11 mouse cellular contexts compared by ENCODE assay signal in genomic region chr8:111403391-111403790, GRCm38 (mm10). TPM values are rescaled to one million over a fixed set of nuclear protein-coding genes. Genes with fewer than 3 reads are reported as not detected.
A peak's percentile ranks its signal among the peaks of the same experiment; 100 is the strongest.
DNase-seq lines count a peak whose midpoint lies in the region; ATAC-seq and TF ChIP-seq lines count a peak whose summit lies in the region.
"Had no signal": no experiment of that assay in that cellular context is flagged by ENCODE, and none has a peak within 500 bp of the region (broad histone marks: within the 10 kb centered on the region; RNA-seq: fewer than 3 reads in every experiment).

No protein-coding gene starts in this region.

- no peaks in the 10 kb centered on the region for H3K36me3 ChIP-seq in intestine, embryonic 16.5 days (ENCODE audit: control insufficient read depth, insufficient read depth, low read length)
- H3K36me3 ChIP-seq: heart, embryonic 15.5 days; stomach, embryonic 15.5 days had no signal

- no peaks in the 10 kb centered on the region for H3K4me1 ChIP-seq in intestine, embryonic 16.5 days (ENCODE audit: control insufficient read depth, insufficient read depth, low read length)
- H3K4me1 ChIP-seq: heart, embryonic 15.5 days; stomach, embryonic 15.5 days had no signal

- POLR2A ChIA-PET in Patski (lab: Charles Lee), result no interaction called here

- no peak overlapping the region for H3K4me2 ChIP-seq in intestine, embryonic 16.5 days (ENCODE audit: low read depth, low read length)
- H3K4me2 ChIP-seq: heart, embryonic 15.5 days; stomach, embryonic 15.5 days had no signal

- in situ Hi-C loops in Patski (cut with MboI; ENCODE audit: low pct_unique_long_range_greater_than_20kb), result no loop called here

- CTCF ChIA-PET in Patski (lab: Charles Lee), result interaction anchor here (1.1 to 1.3 kb wide), 4 partner anchors 10 to 17 kb away, joined by 3 to 4 read pairs (median 3); partner anchors contain the start of gene Fa2h

- H3K9me3 ChIP-seq in intestine, embryonic 16.5 days (ENCODE audit: control insufficient read depth, low read length), result no peaks in the 10 kb centered on the region
- H3K9me3 ChIP-seq: heart, embryonic 15.5 days; stomach, embryonic 15.5 days had no signal

- no peak overlapping the region for H3K9ac ChIP-seq in intestine, embryonic 16.5 days (ENCODE audit: low read depth, low read length)
- H3K9ac ChIP-seq: heart, embryonic 15.5 days; stomach, embryonic 15.5 days had no signal

- DNase-seq in kidney, adult 9 months, result peak; percentile 29
- DNase-seq in kidney, adult 11 months, result no peak
- no peak for DNase-seq in Patski (ENCODE audit: low read depth, low spot score)
- DNase-seq in lung, postnatal 36 days, result peak; percentile 19
- no peak for DNase-seq in yolk sac, embryonic 10.5 days (ENCODE audit: low spot score)
- no peak for DNase-seq in left cerebral cortex, adult 8-10 months (ENCODE audit: low spot score in 2 of 2)
- DNase-seq: cerebellum, adult 9-11 months had no signal

- ATAC-seq in CD4-positive, CD25-positive, alpha-beta regulatory T cell, adult 4 months, result peak; percentile 51
- no peak for ATAC-seq in Patski
- no peak; the same call in 1 of the 2 replicates for ATAC-seq in intestine, embryonic 16.5 days

- H3K27me3 ChIP-seq in Patski, result peaks cover under 1% of the 10 kb centered on the region
- no peaks in the 10 kb centered on the region for H3K27me3 ChIP-seq in intestine, embryonic 16.5 days (replicated peaks; ENCODE audit: control insufficient read depth, insufficient read depth, low read length)
- H3K27me3 ChIP-seq: stomach, embryonic 15.5 days had no signal

- no peak overlapping the region for H3K27ac ChIP-seq in intestine, embryonic 16.5 days (ENCODE audit: low read length)
- H3K27ac ChIP-seq: heart, embryonic 15.5 days; stomach, embryonic 15.5 days had no signal

- H3K4me3 ChIP-seq in intestine, embryonic 16.5 days (ENCODE audit: low read length), result no peak overlapping the region
- H3K4me3 ChIP-seq: heart, embryonic 15.5 days; stomach, embryonic 15.5 days had no signal

- WGBS in intestine, embryonic 16.5 days, result 37% methylated on average over 4 of the region's 4 CpGs

- peak; percentile 43 for TF ChIP-seq CTCF in Patski (IDR thresholded peaks at IDR 0.05)

RNA-seq across cellular contexts. Expression of gene Fa2h, which starts 9.8 kb away (rescaled TPM):
- polyA plus RNA-seq in CD4-positive, CD25-positive, alpha-beta regulatory T cell, adult 4 months (2017; shearing (Covaris generic)), result not detected
- 1.7 TPM for polyA plus RNA-seq in Patski (2021)
- total RNA-seq in left cerebral cortex, adult 8-10 months (2022), result 10 to 100 TPM; 23.8 to 26.2 (median 24.8) TPM
- polyA plus RNA-seq in intestine, embryonic 16.5 days (2015; fragmentation: Nextera tagmentation; extraction: Ambion mirVana), result 0.91 and 1.1 TPM in 2 replicates
- polyA plus RNA-seq: heart, embryonic 15.5 days had no signal

Comparison
In these comparisons a context has a peak if more than half of its experiments do, and no peak if none do; other contexts are left out.
1. DNase-seq: peak in kidney, adult 9 months (single experiment) and lung, postnatal 36 days (single experiment); none in kidney, adult 11 months (single experiment), Patski (single experiment), yolk sac, embryonic 10.5 days (single experiment) and left cerebral cortex, adult 8-10 months (0 of 2).